Mouse (Mus musculus) bone marrow macrophage, adult 2 months (primary cell): ENCODE measurements around the gene Arl10.

ENCODE experiments used
- CTCF ChIP-seq: IDR thresholded peaks from 2 replicates; pipeline ENCODE4 v1.5.1; 2012; ENCODE audit warnings: low read depth, mild to moderate bottlenecking, low read length, moderate library complexity
- POLR2A ChIP-seq: IDR thresholded peaks from 2 replicates; pipeline ENCODE4 v1.6.1; 2012; ENCODE audit warnings: mild to moderate bottlenecking, low read depth, low read length, borderline replicate concordance

DNA sequence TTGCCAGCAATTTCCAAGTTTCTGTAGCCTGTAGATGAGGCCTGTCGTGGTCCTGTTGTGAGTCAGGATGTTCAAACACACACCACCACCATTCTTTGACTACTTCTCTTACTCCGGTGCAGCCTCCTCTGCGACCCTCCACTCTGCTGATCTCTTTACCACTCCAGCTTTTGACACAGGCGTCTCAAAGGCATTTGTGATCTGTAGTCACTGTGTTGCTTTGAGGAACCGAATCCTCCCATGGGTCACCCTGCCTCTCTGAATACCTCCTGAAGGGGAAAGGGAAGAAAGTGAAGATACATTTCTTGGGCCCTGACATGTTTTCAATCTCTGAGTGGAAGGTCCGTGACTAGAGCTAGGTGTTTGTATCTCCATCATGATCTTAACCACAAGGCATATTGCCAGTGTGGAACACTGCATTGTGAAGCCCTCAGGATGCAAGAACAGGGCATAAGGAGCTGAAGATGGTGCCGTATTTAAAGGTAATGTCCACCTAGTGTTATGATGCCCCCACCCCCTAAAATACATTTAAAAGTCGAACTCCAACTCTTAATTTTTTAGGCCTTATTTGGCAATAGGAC is 17.1 kb downstream of the Arl10 start:
- TF ChIP-seq CTCF = no peak
- no peak for TF ChIP-seq POLR2A
